18 mouse cellular contexts compared by ENCODE assay signal in the genomic region with DNA sequence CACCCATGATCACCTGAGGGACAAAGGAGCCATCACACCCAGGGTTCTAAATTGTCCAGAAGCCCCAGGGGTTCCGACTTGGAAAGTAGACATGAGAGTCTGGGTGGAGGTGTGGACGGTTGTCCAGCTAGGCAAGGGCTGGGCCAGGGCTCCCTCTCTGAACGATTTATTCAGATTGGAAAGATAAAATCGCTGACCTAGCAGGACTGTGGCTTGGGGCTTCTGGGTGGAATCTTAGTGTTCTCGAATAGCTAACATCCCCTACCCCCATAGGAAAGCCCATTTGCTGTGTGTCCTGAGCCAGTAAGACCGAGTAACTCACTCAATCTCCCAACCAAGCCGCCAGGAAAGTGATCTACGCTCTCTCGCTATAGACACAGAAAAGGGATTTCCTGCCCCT. TPM values are rescaled to one million over a fixed set of nuclear protein-coding genes. Genes with fewer than 3 reads are reported as not detected.
A peak's percentile ranks its signal among the peaks of the same experiment; 100 is the strongest.
DNase-seq lines count a peak whose midpoint lies in the region; ATAC-seq lines count a peak whose summit lies in the region.
"Had no signal": no experiment of that assay in that cellular context is flagged by ENCODE, and none has a peak within 500 bp of the region (broad histone marks: within the 10 kb centered on the region; RNA-seq: fewer than 3 reads in every experiment).

No protein-coding gene starts in this region.

- H3K27me3 ChIP-seq in heart, embryonic 13.5 days (replicated peaks) = peaks cover 14% of the 10 kb centered on the region
- no peaks in the 10 kb centered on the region for H3K27me3 ChIP-seq in heart, embryonic 11.5 days (ENCODE audit: control insufficient read depth, insufficient read depth, low read length)
- no peaks in the 10 kb centered on the region for H3K27me3 ChIP-seq in midbrain, embryonic 11.5 days (ENCODE audit: control insufficient read depth, insufficient read depth, low read length)
- no peaks in the 10 kb centered on the region for H3K27me3 ChIP-seq in midbrain, embryonic 16.5 days (ENCODE audit: control insufficient read depth, insufficient read depth, low read depth, low read length)
- H3K27me3 ChIP-seq in liver, embryonic 15.5 days = peaks cover 41% of the 10 kb centered on the region; the same call in 1 of the 2 replicates
- H3K27me3 ChIP-seq in hindbrain, embryonic 13.5 days = no peaks in the 10 kb centered on the region
- H3K27me3 ChIP-seq: embryonic facial prominence, embryonic 15.5 days; hindbrain, embryonic 15.5 days had no signal

- 69% methylated on average over 9 of the region's 9 CpGs for WGBS in heart, embryonic 13.5 days
- 72% methylated on average over 9 of the region's 9 CpGs for WGBS in heart, embryonic 11.5 days (ENCODE audit: insufficient replicate concordance)
- WGBS in midbrain, embryonic 11.5 days = 88% methylated on average over 9 of the region's 9 CpGs
- WGBS in midbrain, embryonic 16.5 days = 88% methylated on average over 9 of the region's 9 CpGs
- WGBS in liver, embryonic 15.5 days (ENCODE audit: insufficient replicate concordance) = 44% methylated on average over 9 of the region's 9 CpGs
- 72% methylated on average over 9 of the region's 9 CpGs for WGBS in hindbrain, embryonic 13.5 days

- no peaks in the 10 kb centered on the region for H3K36me3 ChIP-seq in heart, embryonic 13.5 days
- H3K36me3 ChIP-seq in heart, embryonic 11.5 days (ENCODE audit: control insufficient read depth, insufficient read depth, low read length) = no peaks in the 10 kb centered on the region
- no peaks in the 10 kb centered on the region for H3K36me3 ChIP-seq in midbrain, embryonic 11.5 days (ENCODE audit: control insufficient read depth, insufficient read depth, low read length)
- no peaks in the 10 kb centered on the region for H3K36me3 ChIP-seq in midbrain, embryonic 16.5 days (ENCODE audit: control insufficient read depth, insufficient read depth, low read length)
- no peaks in the 10 kb centered on the region for H3K36me3 ChIP-seq in liver, embryonic 15.5 days (replicated peaks)
- no peaks in the 10 kb centered on the region for H3K36me3 ChIP-seq in hindbrain, embryonic 13.5 days
- H3K36me3 ChIP-seq: embryonic facial prominence, embryonic 15.5 days; hindbrain, embryonic 15.5 days had no signal

- no peak overlapping the region for H3K27ac ChIP-seq in heart, embryonic 13.5 days (replicated peaks)
- H3K27ac ChIP-seq in heart, embryonic 11.5 days (ENCODE audit: low read depth, low read length) = no peak overlapping the region
- H3K27ac ChIP-seq in midbrain, embryonic 11.5 days (ENCODE audit: low read depth, low read length) = no peak overlapping the region
- no peak overlapping the region for H3K27ac ChIP-seq in midbrain, embryonic 16.5 days (ENCODE audit: low read length)
- peak overlapping the region; percentile 100 for H3K27ac ChIP-seq in liver, embryonic 15.5 days (replicated peaks)
- no peak overlapping the region for H3K27ac ChIP-seq in hindbrain, embryonic 13.5 days
- H3K27ac ChIP-seq: hindbrain, embryonic 15.5 days had no signal

- no peak for ATAC-seq in heart, embryonic 13.5 days (ENCODE audit: extremely low read depth, insufficient number of reproducible peaks, low FRiP score, low TSS enrichment)
- no peak for ATAC-seq in heart, embryonic 11.5 days (replicated peaks; ENCODE audit: insufficient number of reproducible peaks, low FRiP score, low TSS enrichment)
- ATAC-seq in midbrain, embryonic 11.5 days (ENCODE audit: low FRiP score) = no peak
- ATAC-seq in midbrain, embryonic 16.5 days = no peak
- ATAC-seq in liver, embryonic 15.5 days (ENCODE audit: insufficient read depth) = no peak
- no peak for ATAC-seq in hindbrain, embryonic 13.5 days (ENCODE audit: low FRiP score)
- ATAC-seq: forebrain, embryonic 14.5 days had no signal

- no peak overlapping the region for H3K4me3 ChIP-seq in heart, embryonic 13.5 days
- no peak overlapping the region for H3K4me3 ChIP-seq in heart, embryonic 11.5 days (ENCODE audit: low read depth, low read length)
- no peak overlapping the region for H3K4me3 ChIP-seq in midbrain, embryonic 11.5 days (ENCODE audit: low read depth, low read length)
- H3K4me3 ChIP-seq in midbrain, embryonic 16.5 days (ENCODE audit: low read depth, low read length) = no peak overlapping the region
- H3K4me3 ChIP-seq in liver, embryonic 15.5 days (replicated peaks) = no peak overlapping the region
- no peak overlapping the region for H3K4me3 ChIP-seq in hindbrain, embryonic 13.5 days
- H3K4me3 ChIP-seq: embryonic facial prominence, embryonic 15.5 days; erythroblast, embryonic 14.5 days; forebrain, embryonic 10.5 days; heart, adult 2 months; hindbrain, embryonic 10.5 days; hindbrain, embryonic 15.5 days had no signal

- no peaks in the 10 kb centered on the region for H3K9me3 ChIP-seq in heart, embryonic 13.5 days
- H3K9me3 ChIP-seq in heart, embryonic 11.5 days (replicated peaks; ENCODE audit: control insufficient read depth, low read length) = no peaks in the 10 kb centered on the region
- no peaks in the 10 kb centered on the region for H3K9me3 ChIP-seq in midbrain, embryonic 11.5 days (ENCODE audit: control insufficient read depth, low read length)
- no peaks in the 10 kb centered on the region for H3K9me3 ChIP-seq in midbrain, embryonic 16.5 days (replicated peaks; ENCODE audit: control insufficient read depth, low read length, poor library complexity, severe bottlenecking)
- no peaks in the 10 kb centered on the region for H3K9me3 ChIP-seq in liver, embryonic 15.5 days (replicated peaks)
- H3K9me3 ChIP-seq in hindbrain, embryonic 13.5 days = no peaks in the 10 kb centered on the region
- H3K9me3 ChIP-seq: embryonic facial prominence, embryonic 15.5 days; forebrain, embryonic 10.5 days; hindbrain, embryonic 10.5 days; hindbrain, embryonic 15.5 days had no signal

- peak overlapping the region; percentile 40; the same call in 1 of the 2 replicates for H3K9ac ChIP-seq in heart, embryonic 13.5 days
- no peak overlapping the region for H3K9ac ChIP-seq in heart, embryonic 11.5 days (ENCODE audit: low read depth, low read length)
- H3K9ac ChIP-seq in midbrain, embryonic 11.5 days (ENCODE audit: low read length) = 0 out of 2 replicates have a peak overlapping the region, but pooled peaks have one; percentile 9
- no peak overlapping the region for H3K9ac ChIP-seq in midbrain, embryonic 16.5 days (ENCODE audit: low read depth, low read length)
- no peak overlapping the region for H3K9ac ChIP-seq in liver, embryonic 15.5 days
- no peak overlapping the region for H3K9ac ChIP-seq in hindbrain, embryonic 13.5 days
- H3K9ac ChIP-seq: embryonic facial prominence, embryonic 15.5 days; hindbrain, embryonic 15.5 days had no signal

- no peak for DNase-seq in midbrain, embryonic 11.5 days (ENCODE audit: low spot score, missing footprints)
- no peak for DNase-seq in left cerebral cortex, adult 11 months (ENCODE audit: low spot score)
- DNase-seq: adrenal gland, postnatal 10 days; cerebellum, adult 11 months; cerebellum, adult 8-10 months; embryo, embryonic 11 days had no signal

- peaks cover 37% of the 10 kb centered on the region for H3K4me1 ChIP-seq in heart, embryonic 13.5 days
- peaks cover 10% of the 10 kb centered on the region; the same call in 1 of the 2 replicates for H3K4me1 ChIP-seq in heart, embryonic 11.5 days (ENCODE audit: control insufficient read depth, insufficient read depth, low read length)
- H3K4me1 ChIP-seq in midbrain, embryonic 11.5 days (ENCODE audit: control insufficient read depth, insufficient read depth, low read length) = no peaks in the 10 kb centered on the region
- peaks cover 2% of the 10 kb centered on the region; the same call in 1 of the 2 replicates for H3K4me1 ChIP-seq in midbrain, embryonic 16.5 days (ENCODE audit: control insufficient read depth, insufficient read depth, low read length)
- peaks cover 76% of the 10 kb centered on the region for H3K4me1 ChIP-seq in liver, embryonic 15.5 days (replicated peaks)
- H3K4me1 ChIP-seq in hindbrain, embryonic 13.5 days (replicated peaks) = peaks cover 29% of the 10 kb centered on the region

- 0 out of 2 replicates have a peak overlapping the region, but pooled peaks have one; percentile 6 for H3K4me2 ChIP-seq in heart, embryonic 13.5 days
- H3K4me2 ChIP-seq in heart, embryonic 11.5 days = no peak overlapping the region
- no peak overlapping the region for H3K4me2 ChIP-seq in midbrain, embryonic 11.5 days
- H3K4me2 ChIP-seq in midbrain, embryonic 16.5 days (ENCODE audit: low read length) = no peak overlapping the region
- no peak overlapping the region for H3K4me2 ChIP-seq in liver, embryonic 15.5 days
- no peak overlapping the region for H3K4me2 ChIP-seq in hindbrain, embryonic 13.5 days
- H3K4me2 ChIP-seq: embryonic facial prominence, embryonic 15.5 days; hindbrain, embryonic 15.5 days had no signal

RNA-seq across cellular contexts. Expression of gene Alpl, which starts 46.5 kb away (rescaled TPM):
- 3.3 and 3.8 TPM in 2 replicates for polyA plus RNA-seq in heart, embryonic 13.5 days (2015; fragmentation: Nextera tagmentation; extraction: Ambion mirVana)
- 0.86 and 1.2 TPM in 2 replicates for polyA plus RNA-seq in heart, embryonic 11.5 days (2014; fragmentation: Nextera tagmentation; extraction: Ambion mirVana)
- polyA plus RNA-seq in midbrain, embryonic 11.5 days (2014; fragmentation: Nextera tagmentation; extraction: Ambion mirVana) = 23.7 and 24.5 TPM in 2 replicates
- 9.1 and 12.1 TPM in 2 replicates for polyA plus RNA-seq in midbrain, embryonic 16.5 days (2015; fragmentation: Nextera tagmentation; extraction: Ambion mirVana)
- polyA plus RNA-seq in liver, embryonic 15.5 days (2015; fragmentation: Nextera tagmentation; extraction: Ambion mirVana) = 9.7 and 12.0 TPM in 2 replicates
- polyA plus RNA-seq in hindbrain, embryonic 13.5 days (2015; fragmentation: Nextera tagmentation; extraction: Ambion mirVana) = 6.9 and 10.2 TPM in 2 replicates

Comparison
In these comparisons a context has a peak if more than half of its experiments do, and no peak if none do; other contexts are left out.
1. H3K9ac ChIP-seq: peak in heart, embryonic 13.5 days (single experiment) and midbrain, embryonic 11.5 days (single experiment); none in heart, embryonic 11.5 days (single experiment), midbrain, embryonic 16.5 days (single experiment), liver, embryonic 15.5 days (single experiment) and hindbrain, embryonic 13.5 days (single experiment).